Mouse (Mus musculus) cortical plate, adult 2 months (tissue): ENCODE measurements around the gene Txn2. TPM values are rescaled to one million over a fixed set of nuclear protein-coding genes. Genes with fewer than 3 reads are reported as not detected.

Experiments used
- H3K27ac ChIP-seq: fragments of 200-500 bp; 2 replicates; pipeline ENCODE4 v1.5.1; 2012; ENCODE audit warnings: low read length, control low read depth, inconsistent platforms; ENCODE audit not compliant: insufficient read depth
- H3K4me1 ChIP-seq: fragments of 200-500 bp; 2 replicates; pipeline ENCODE4 v1.6.1; 2011; ENCODE audit warnings: low read length; ENCODE audit not compliant: control insufficient read depth, insufficient read depth
- H3K4me3 ChIP-seq: fragments of 200-500 bp; 2 replicates; pipeline ENCODE4 v1.5.1; 2011; ENCODE audit warnings: mild to moderate bottlenecking, low read length, control low read depth; ENCODE audit not compliant: insufficient read depth
- CTCF ChIP-seq: fragments of 200-500 bp; IDR thresholded peaks from 2 replicates; pipeline ENCODE4 v1.5.1; 2011; ENCODE audit warnings: mild to moderate bottlenecking, control low read depth, low read length; ENCODE audit not compliant: insufficient read depth; ENCODE audit errors: extremely low read depth
- POLR2A ChIP-seq: fragments of 200-500 bp; IDR thresholded peaks from 2 replicates; pipeline ENCODE4 v1.6.1; 2011; ENCODE audit warnings: mild to moderate bottlenecking, low read length, control low read depth; ENCODE audit not compliant: insufficient read depth; ENCODE audit errors: extremely low read depth
- polyA plus RNA-seq: library from polyadenylated mRNA; depleted of rRNA; stranded (reverse); fragments of >200 nt; gene quantifications from 2 replicates; pipeline ENCODE4 v1.2.3, GENCODE M21; 2012

Txn2 gene
- polyA plus RNA-seq, 1 experiment: 197 TPM

GRCm38 (mm10) chr15:77903176-77903575 lies 25.6 kb downstream of the Txn2 start:
- Histone ChIP-seq H3K27ac (no peak overlapping the region), H3K4me3 (no peak overlapping the region), H3K4me1 (no peaks in the 10 kb centered on the region)
- TF ChIP-seq POLR2A (no peak), CTCF (no peak)

- no peak for TF ChIP-seq CTCF
- TF ChIP-seq POLR2A: no peak
- no peaks in the 10 kb centered on the region for H3K4me1 ChIP-seq
Measured at GRCm38 (mm10) chr15:77894926-77895325, 33.9 kb downstream of the Txn2 start.

GRCm38 (mm10) chr15:77893292-77893691 lies 35.5 kb downstream of the Txn2 start:
- no peak for TF ChIP-seq POLR2A
- TF ChIP-seq CTCF: no peak
- Histone ChIP-seq H3K27ac (no peak overlapping the region), H3K4me3 (no peak overlapping the region), H3K4me1 (peaks cover under 1% of the 10 kb centered on the region; the same call in 1 of the 2 replicates)

More at GRCm38 (mm10) chr15:77894926-77895325, 33.9 kb downstream of the Txn2 start:
- H3K4me3 ChIP-seq: no peak overlapping the region
- H3K27ac ChIP-seq: no peak overlapping the region

DNA sequence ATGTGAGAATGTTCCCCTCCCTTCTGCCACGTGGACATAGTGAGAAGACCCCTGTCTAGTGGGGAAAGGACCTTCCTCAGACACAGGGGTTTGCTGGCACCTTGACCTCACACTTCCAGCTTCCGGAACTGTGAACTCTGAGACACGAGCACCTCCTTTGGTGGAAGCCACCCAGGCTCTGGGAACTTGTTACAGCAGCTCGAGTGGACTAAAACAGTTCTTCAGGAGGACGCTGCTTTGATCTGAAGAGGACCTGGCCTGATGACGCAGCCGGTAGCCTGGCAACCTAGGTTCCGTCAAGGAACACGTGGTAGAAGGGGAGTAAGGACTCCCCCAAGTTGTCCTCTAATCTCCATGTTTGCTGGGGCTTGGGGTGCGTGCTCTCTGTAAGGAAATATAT lies 36.4 kb downstream of the Txn2 start:
- Histone ChIP-seq H3K4me1 (peaks cover 2% of the 10 kb centered on the region; the same call in 1 of the 2 replicates), H3K4me3 (no peak overlapping the region), H3K27ac (no peak overlapping the region)
- TF ChIP-seq CTCF (no peak), POLR2A (no peak)

GRCm38 (mm10) chr15:77891766-77892165 lies 37.0 kb downstream of the Txn2 start:
- H3K27ac ChIP-seq: no peak overlapping the region
- peaks cover 4% of the 10 kb centered on the region for H3K4me1 ChIP-seq
- no peak overlapping the region for H3K4me3 ChIP-seq
- no peak for TF ChIP-seq CTCF
- TF ChIP-seq POLR2A: no peak

DNA sequence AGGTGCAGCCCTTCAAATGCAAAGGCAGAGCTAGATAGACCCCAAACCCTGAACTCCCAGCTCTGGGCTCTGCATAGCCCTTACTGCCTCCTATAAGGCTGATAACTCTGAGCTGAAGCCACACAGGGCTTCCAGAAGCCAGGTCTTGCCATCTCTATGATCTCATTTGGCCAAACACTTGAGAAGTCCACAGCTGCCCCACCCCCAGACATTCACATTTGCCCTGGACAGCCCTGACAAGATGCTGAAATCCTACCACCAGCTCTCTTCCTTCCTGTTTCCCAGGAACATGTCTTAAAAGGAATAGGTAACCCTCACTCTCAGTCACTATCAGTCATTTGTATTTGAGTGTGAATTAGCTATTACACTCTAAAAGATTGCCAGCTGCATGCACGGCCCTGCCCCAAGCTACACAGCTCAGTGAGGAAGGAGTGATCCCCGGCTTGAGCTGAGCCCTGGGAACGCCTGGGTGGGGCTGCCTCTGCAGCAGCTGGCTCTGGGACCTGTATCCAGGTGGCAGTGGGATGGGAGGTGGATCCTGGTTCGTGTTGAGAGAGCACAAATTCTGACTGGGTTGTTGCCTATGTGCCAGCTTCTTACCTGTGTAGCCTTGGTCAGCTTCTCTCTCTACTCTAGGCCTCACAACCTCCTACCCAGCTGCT lies 38.9 kb downstream of the Txn2 start:
- no peak for TF ChIP-seq POLR2A
- no peak for TF ChIP-seq CTCF
- Histone ChIP-seq H3K4me3 (no peak overlapping the region), H3K27ac (no peak overlapping the region), H3K4me1 (peaks cover 4% of the 10 kb centered on the region)

GRCm38 (mm10) chr15:77888286-77888685 lies 40.5 kb downstream of the Txn2 start:
- no peak for TF ChIP-seq POLR2A
- TF ChIP-seq CTCF: no peak
- Histone ChIP-seq H3K4me3 (no peak overlapping the region), H3K4me1 (peaks cover 4% of the 10 kb centered on the region), H3K27ac (no peak overlapping the region)

GRCm38 (mm10) chr15:77887093-77887488 lies 41.7 kb downstream of the Txn2 start:
- Histone ChIP-seq H3K4me1 (peaks cover 4% of the 10 kb centered on the region), H3K27ac (no peak overlapping the region), H3K4me3 (no peak overlapping the region)
- TF ChIP-seq CTCF: no peak

DNA sequence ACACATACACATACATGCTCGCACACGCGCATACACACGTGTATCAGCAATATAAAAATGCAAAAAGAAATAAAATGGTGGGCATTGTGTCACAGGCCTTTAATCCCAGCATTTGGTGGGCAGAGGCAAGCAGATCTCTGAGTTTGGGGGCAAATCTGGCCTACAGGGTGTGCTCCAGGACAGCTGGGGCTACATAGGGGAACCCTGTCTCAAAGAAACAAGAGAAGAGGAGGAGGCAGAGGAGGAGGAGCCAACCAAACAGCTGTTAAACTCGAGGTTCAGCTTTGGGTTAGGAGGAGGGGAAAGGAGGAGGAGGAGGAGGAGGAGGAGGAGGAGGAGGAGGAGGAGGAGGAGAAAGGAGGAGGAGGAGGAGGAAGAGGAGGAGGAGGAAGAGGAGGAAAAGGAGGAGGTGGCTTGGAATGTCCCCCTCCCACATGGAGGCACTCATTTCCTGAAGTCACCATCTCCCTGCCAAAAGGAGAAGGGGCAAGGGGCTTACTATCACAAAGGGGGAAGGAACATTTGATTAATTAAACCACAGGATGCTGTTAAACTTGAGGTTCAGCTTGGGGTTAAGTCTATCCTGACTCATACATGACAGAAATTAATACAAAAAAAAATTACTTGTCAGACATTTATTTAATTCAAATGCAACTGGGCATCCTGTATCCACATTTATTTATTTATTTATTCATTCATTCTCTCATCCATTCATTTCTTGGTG lies 42.3 kb downstream of the Txn2 start:
- peaks cover 4% of the 10 kb centered on the region for H3K4me1 ChIP-seq
- no peak for TF ChIP-seq CTCF
- no peak overlapping the region for H3K4me3 ChIP-seq
- H3K27ac ChIP-seq: no peak overlapping the region

- Histone ChIP-seq H3K27ac (no peak overlapping the region), H3K4me1 (peaks cover 4% of the 10 kb centered on the region), H3K4me3 (no peak overlapping the region)
- TF ChIP-seq POLR2A: no peak
- no peak for TF ChIP-seq CTCF
Measured at GRCm38 (mm10) chr15:77885945-77886344, 42.9 kb downstream of the Txn2 start.
